Mouse (Mus musculus): Measurements from ENCODE around the gene Sertad2. TPM values are rescaled to one million over a fixed set of nuclear protein-coding genes. Genes with fewer than 3 reads are reported as not detected.
A peak's percentile ranks its signal among the peaks of the same experiment; 100 is the strongest.

Sertad2 gene
- polyA plus RNA-seq, 1 experiment from 2014 or later = 33.5 TPM

DNA sequence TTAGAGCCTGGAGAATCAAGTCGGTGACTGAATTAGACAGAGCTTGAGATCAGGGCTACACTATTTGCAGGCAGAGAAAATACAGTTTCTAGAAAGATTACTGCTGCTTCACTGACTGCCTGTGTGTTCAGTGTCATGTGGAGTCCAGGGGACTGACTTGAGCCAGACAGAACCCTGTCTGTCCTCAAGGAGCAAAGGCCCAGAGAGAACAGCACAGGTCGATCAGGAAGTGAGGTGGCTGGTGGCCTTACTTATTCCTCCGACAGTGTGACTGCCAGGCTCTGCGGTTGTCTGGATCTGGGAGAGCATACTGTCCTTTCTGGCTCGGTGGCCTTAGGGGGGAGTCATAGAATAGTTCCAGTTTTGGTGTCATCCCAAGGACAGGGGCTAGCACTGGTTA lies 137.7 kb downstream of the Sertad2 start:
- WGBS = 91% methylated on average over 5 of the region's 5 CpGs

DNA sequence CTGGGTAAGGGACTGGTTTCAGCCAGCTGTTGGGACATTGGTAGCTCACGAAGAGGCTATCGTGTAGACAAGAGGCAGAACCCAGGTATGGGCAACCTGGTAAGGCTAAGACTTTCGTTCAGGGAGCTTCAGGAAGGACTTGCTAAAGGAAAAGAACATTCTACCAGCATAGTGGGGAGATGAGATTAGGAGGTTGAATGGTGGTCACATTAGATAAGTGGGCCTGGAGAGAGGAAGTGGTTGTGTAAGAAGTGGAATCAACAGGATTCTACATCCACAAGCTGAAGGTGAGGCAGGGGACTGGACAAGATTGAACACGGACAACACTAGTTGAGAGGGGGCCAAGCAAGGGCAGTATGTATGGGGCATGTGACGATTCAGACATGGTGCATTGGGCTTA lies 138.6 kb downstream of the Sertad2 start:
- ATAC-seq (ENCODE audit: low FRiP score, low read depth) = no peak
- no peaks in the 10 kb centered on the region for H3K27me3 ChIP-seq
- H3K9ac ChIP-seq = no peak overlapping the region
- H3K27ac ChIP-seq (replicated peaks) = no peak overlapping the region
- no peaks in the 10 kb centered on the region for H3K4me1 ChIP-seq (replicated peaks)
- H3K36me3 ChIP-seq = 0 out of 2 replicates have a peak, but pooled peaks cover 8% of the 10 kb centered on the region
- H3K9me3 ChIP-seq = no peaks in the 10 kb centered on the region
- H3K4me2 ChIP-seq = no peak overlapping the region
- no peak overlapping the region for H3K4me3 ChIP-seq
- WGBS = 94% methylated on average over 5 of the region's 5 CpGs

More for the DNA sequence above, 137.7 kb downstream of the Sertad2 start:
- Histone ChIP-seq H3K4me1 (replicated peaks) (no peaks in the 10 kb centered on the region), H3K4me3 (no peak overlapping the region), H3K4me2 (no peak overlapping the region), H3K27me3 (no peaks in the 10 kb centered on the region), H3K9ac (no peak overlapping the region), H3K27ac (replicated peaks) (no peak overlapping the region), H3K9me3 (no peaks in the 10 kb centered on the region), H3K36me3 (0 out of 2 replicates have a peak, but pooled peaks cover 8% of the 10 kb centered on the region)
- ATAC-seq (ENCODE audit: low FRiP score, low read depth) = no peak

DNA sequence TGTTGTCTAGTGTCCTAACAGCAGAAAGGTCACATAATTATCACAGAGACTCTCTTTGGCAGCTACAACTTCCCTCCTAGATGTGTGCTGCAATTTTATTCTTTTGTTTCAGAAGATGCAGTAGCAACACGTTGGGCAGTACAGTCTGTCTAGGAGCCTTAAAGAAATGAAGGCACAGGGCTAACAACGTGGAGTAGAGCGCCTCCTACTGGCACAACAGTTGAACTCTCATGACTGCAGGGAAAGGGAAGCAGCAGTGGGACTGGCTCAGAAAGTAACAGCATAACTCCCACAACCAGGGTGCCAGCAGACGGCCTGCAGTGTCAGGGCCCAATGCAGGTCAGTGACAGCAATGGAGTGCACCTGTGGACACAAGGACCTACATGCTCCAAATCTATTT lies 147.9 kb downstream of the Sertad2 start:
- H3K36me3 ChIP-seq = no peaks in the 10 kb centered on the region
- no peak overlapping the region for H3K4me3 ChIP-seq
- H3K4me1 ChIP-seq (replicated peaks) = no peaks in the 10 kb centered on the region
- peak; percentile 85; the same call in 1 of the 2 replicates for ATAC-seq (ENCODE audit: low FRiP score, low read depth)
- no peaks in the 10 kb centered on the region for H3K9me3 ChIP-seq
- H3K9ac ChIP-seq = no peak overlapping the region
- H3K27me3 ChIP-seq = no peaks in the 10 kb centered on the region
- WGBS = 3% methylated on average over 4 of the region's 4 CpGs
- H3K27ac ChIP-seq (replicated peaks) = no peak overlapping the region
- H3K4me2 ChIP-seq = no peak overlapping the region

Other genes starting within 250 kb of the Sertad2 start
- gene Slc1a4, start 210.5 kb upstream of the Sertad2 start, polyA plus RNA-seq (2015; fragmentation: Nextera tagmentation; extraction: Ambion mirVana) = 65.5 and 65.6 TPM in 2 replicates
- gene Aftph, start 198.3 kb downstream of the Sertad2 start, polyA plus RNA-seq (2015; fragmentation: Nextera tagmentation; extraction: Ambion mirVana) = 32.1 and 37.1 TPM in 2 replicates